Mouse (Mus musculus) skeletal muscle tissue, adult 2 months (tissue): ENCODE results near the gene Ntrk3.

Experiments
- DNase-seq: peaks from one replicate; pipeline ENCODE4 v3.0.0-alpha.2; 2012; ENCODE audit warnings: low read depth, low spot score

Gene Ntrk3

GRCm38 (mm10) chr7:78720989-78721816 lies 16.6 kb downstream of the Ntrk3 start:
- DNase-seq: no peak

- no peak for DNase-seq
Measured at GRCm38 (mm10) chr7:78719795-78720460, 17.9 kb downstream of the Ntrk3 start.

GRCm38 (mm10) chr7:78719117-78719516 lies 18.7 kb downstream of the Ntrk3 start:
- no peak for DNase-seq

GRCm38 (mm10) chr7:78718191-78718609 lies 19.6 kb downstream of the Ntrk3 start:
- no peak for DNase-seq

GRCm38 (mm10) chr7:78707708-78708107 lies 30.1 kb downstream of the Ntrk3 start:
- DNase-seq: no peak

GRCm38 (mm10) chr7:78707122-78707521 lies 30.7 kb downstream of the Ntrk3 start:
- no peak for DNase-seq

GRCm38 (mm10) chr7:78702676-78703075 lies 35.1 kb downstream of the Ntrk3 start:
- DNase-seq: no peak

- DNase-seq: no peak
Measured at GRCm38 (mm10) chr7:78695200-78695599, 42.6 kb downstream of the Ntrk3 start.

- no peak for DNase-seq
Measured at GRCm38 (mm10) chr7:78693148-78693547, 44.7 kb downstream of the Ntrk3 start.

GRCm38 (mm10) chr7:78690956-78691355 lies 46.9 kb downstream of the Ntrk3 start:
- DNase-seq: no peak

GRCm38 (mm10) chr7:78684943-78685342 lies 52.9 kb downstream of the Ntrk3 start:
- DNase-seq: no peak

GRCm38 (mm10) chr7:78680871-78681270 lies 56.9 kb downstream of the Ntrk3 start:
- no peak for DNase-seq

- DNase-seq: no peak
Measured at GRCm38 (mm10) chr7:78669407-78669806, 68.4 kb downstream of the Ntrk3 start.

- no peak for DNase-seq
Measured at GRCm38 (mm10) chr7:78668916-78669315, 68.9 kb downstream of the Ntrk3 start.

- DNase-seq: no peak
Measured at GRCm38 (mm10) chr7:78668003-78668635, 69.7 kb downstream of the Ntrk3 start.

- DNase-seq: no peak
Measured at GRCm38 (mm10) chr7:78660832-78661231, 77.0 kb downstream of the Ntrk3 start.

GRCm38 (mm10) chr7:78659846-78660245 lies 78.0 kb downstream of the Ntrk3 start:
- no peak for DNase-seq

GRCm38 (mm10) chr7:78658026-78658425 lies 79.8 kb downstream of the Ntrk3 start:
- peak; percentile 44 for DNase-seq

- no peak for DNase-seq
Measured at GRCm38 (mm10) chr7:78656181-78656580, 81.6 kb downstream of the Ntrk3 start.

GRCm38 (mm10) chr7:78653686-78654085 lies 84.1 kb downstream of the Ntrk3 start:
- DNase-seq: no peak

GRCm38 (mm10) chr7:78652296-78652695 lies 85.5 kb downstream of the Ntrk3 start:
- no peak for DNase-seq

- DNase-seq: no peak
Measured at GRCm38 (mm10) chr7:78651540-78651939, 86.3 kb downstream of the Ntrk3 start.

GRCm38 (mm10) chr7:78643667-78644066 lies 94.1 kb downstream of the Ntrk3 start:
- no peak for DNase-seq
